Mouse (Mus musculus) urinary bladder, postnatal 4 days (tissue): Measurements from ENCODE around the gene Pigs.
A peak's percentile ranks its signal among the peaks of the same experiment; 100 is the strongest.

Source experiments
- DNase-seq, 2 experiments: peaks; one replicate each; pipeline ENCODE4 v3.0.0; 2021 to 2022; ENCODE audit warnings: low spot score in 2 of 2

Pigs gene

DNA sequence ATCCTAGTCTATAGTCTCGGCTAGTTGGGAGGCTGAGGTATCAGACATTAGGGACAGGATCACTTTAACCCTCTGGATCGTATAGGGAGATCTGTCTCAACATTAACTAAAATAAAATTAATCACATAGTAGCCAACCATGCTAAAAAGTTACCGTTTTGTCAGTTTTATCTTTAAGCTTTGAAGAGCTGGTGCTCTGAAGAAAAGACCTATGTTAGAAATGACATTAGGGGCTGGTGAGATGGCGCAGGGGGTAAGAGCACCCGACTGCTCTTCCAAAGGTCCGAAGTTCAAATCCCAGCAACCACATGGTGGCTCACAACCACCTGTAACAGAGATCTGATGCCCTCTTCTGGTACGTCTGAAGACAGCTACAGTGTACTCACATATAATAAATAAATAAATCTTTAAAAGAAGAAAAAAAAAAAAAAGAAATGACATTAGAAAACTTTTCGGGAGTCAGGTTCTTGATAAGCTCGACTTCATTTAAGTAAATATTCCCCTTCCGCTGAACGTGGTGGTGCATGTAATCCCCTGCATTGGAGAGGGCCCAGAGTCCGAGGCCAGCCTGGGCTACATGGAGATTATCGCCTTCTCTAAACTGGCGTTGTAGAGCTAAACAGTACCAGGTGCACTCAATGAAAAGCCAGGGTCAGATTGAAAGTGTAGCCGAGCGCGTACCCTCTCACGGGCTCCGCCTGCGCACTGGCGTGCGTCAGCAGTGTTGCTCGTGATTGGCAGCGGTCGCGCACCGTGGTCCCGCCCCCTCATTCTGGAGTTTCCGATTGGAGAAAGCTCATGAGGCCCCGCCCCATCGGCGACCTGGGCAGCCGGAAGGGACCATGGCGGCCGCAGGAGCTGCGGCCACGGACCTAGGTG is at the start of gene Pigs:
TSS of gene Pigs (plus strand) at position 782 of the 878 bp plus-strand sequence.
- DNase-seq = peak; percentile 90 to 97

DNA sequence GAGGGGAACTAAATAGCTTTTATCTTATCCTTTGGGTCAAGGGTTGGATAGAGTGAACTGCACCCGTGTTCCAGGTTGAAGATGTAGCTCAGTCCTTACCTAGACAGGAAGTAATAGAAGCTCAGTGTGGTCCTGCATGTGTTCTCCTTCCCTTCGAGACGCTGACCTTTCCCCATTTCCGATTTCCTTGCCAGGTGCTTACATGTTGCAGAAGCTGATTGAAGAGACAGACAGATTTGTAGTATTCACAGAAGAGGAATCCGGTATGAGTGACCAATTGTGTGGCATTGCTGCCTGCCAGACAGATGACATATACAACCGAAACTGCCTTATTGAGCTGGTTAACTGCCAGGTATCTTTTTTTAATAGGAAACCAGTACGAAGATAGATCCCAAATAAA is 49.4 kb upstream of the Pigs start:
- no peak for DNase-seq

DNA sequence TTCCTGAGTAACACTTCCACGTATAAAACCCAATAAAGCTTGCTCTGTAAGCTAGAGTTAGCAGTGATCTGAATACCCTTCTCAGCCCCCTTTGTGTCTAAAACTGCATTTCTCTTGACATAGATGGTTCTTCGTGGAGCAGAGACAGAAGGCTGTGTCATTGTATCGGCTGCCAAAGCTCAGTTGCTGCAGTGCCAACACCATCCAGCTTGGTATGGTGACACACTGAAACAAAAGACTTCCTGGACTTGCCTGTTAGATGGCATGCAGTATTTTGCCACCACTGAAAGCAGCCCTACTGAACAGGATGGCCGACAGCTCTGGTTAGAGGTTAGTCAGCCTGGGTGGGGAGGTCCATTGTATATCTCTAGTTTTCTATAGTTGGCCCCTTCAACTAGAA is 48.6 kb upstream of the Pigs start:
- DNase-seq = no peak

DNA sequence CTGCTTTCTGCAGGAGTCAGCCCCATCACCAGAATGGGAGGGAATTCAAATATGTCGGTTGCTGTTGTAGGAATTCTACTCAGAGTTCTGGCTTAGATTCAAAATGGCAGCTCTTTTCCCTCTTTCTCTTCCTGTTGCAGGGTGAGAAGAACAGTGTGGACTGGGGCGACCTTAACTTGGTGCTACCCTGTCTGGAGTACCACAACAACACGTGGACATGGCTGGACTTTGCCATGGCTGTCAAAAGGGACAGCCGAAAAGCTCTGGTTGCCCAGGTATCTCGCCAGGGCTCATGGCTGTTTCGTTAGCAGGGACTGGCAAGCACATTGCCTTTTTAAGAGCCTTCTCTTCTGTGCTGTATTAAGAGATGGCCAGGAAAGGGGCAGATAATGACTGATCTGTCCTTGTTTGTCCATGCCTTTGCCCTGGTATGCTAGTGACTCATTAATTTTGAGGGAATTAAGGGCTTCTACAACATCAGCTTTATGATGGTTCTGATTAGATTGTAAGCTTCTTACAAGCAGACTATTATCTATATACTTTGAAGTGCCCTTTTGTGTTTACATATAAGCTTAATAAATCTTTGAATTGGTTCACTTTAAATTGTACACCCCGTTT is 39.0 kb upstream of the Pigs start:
- no peak for DNase-seq

DNA sequence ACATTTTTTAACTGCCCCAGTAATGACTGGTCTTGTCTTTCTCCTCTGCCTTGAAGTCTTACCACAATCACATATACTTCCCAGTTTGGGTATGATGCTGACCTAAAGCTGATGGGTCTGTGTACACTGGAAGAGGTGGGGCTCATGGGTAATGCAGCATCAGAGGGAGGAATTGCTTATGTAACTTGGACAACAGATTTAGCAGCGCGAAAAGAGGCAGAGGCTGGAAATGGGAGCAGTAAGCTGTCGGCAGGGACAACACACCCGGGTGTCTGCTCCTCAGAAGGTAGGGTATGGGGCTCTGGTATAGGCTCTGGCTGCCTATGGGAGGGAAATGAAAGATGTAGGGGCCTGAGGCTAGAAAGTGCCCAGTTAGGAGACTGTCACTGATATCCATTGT is 37.6 kb upstream of the Pigs start, which contains the start of gene BC030499:
TSS of gene BC030499 (plus strand) at position 188 of the 400 bp plus-strand sequence.
- DNase-seq = no peak

DNA sequence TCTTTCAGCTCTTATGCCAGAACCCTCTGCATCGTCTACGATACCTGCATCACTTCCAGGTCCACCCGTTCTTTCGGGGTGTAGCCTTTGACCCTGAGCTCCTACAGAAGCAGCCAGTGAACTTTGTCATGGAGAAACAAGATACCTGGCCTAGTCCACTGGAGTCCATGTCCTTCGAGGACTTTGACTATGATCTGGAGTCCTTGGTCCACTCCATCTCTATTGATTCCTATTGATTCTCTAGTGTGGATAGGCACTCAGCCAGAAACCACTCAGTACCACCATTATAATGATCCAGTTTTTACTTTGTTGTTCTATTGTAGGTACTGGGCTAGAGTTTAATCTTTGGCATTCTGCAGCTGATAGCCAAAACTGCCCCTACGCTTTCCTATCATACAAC is 33.6 kb upstream of the Pigs start:
- no peak for DNase-seq

DNA sequence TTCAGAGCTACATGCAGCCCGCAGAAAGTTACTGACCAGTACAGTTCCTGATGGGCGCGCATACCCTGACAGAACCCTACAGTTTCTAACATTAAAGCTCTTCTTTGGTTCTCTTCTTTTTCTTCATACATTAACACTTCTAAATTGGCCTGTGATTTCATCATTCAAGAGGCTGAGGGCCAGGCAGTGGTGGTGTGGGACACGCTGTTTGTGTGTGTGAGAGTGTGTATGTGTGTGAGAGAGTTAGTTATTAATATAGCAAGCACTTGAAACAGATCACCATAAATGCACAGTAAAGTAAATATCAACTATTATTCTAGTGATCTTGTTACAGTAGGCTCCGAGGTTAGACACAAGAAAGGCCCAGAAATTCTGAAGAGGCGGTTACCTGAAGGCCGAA is 27.3 kb upstream of the Pigs start:
- DNase-seq = no peak

DNA sequence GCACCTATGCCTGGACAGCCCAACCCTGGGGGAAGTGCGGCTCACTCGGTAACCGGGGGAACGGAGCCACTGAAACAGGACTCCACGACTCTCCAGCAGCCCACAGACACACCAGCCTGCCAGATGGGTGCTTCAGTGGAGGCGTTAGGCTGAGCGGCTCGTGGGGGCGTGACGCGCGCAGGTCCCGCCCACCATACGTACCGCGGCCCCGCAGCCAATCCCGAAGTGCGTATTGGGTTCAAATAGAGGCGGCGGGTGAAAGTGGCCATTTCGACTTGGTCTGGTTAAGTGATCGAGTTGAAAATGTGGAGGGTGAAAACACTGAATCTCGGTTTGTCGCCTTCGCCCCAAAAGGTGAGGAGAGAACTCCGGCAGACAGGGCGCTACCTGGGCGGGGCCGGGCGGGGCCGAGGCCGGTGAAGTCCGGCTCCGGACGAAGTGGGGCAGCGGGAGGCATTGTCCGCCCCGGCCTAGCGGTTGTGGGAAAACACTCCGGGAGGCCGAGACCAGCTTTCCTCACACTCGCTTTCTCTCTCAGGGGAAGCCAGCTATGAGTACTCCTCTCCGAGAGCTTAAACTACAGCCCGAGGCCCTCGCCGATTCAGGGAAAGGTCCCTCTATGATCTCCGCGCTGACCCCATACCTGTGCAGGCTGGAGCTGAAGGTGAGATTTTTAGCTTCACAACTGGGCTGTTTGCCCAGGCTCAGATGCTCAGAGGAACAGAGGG is 26.7 kb upstream of the Pigs start, which contains the start of gene Spag5:
TSS of gene Spag5 (plus strand) at position 173 of the 728 bp plus-strand sequence.
- DNase-seq = peak; percentile 84 to 87

DNA sequence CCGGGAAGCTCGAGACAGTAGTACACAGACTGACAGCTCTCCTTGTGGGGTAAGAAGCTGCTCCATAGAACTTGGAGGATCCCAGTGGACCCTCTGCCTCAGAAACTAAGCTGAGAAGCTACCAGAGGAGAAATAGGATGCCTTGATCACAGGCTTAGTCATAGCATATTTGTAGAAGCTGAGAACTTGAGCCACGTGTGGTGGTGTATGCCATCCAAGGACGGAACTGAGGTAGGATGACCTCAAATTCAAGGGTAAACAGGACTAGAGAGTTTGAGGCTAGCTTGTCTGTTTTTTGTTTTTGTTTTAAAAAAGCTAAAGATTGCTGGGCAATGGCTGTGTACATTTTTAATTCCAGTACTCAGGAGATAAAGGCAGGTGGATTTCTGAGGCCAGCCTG is 22.9 kb upstream of the Pigs start:
- no peak for DNase-seq

DNA sequence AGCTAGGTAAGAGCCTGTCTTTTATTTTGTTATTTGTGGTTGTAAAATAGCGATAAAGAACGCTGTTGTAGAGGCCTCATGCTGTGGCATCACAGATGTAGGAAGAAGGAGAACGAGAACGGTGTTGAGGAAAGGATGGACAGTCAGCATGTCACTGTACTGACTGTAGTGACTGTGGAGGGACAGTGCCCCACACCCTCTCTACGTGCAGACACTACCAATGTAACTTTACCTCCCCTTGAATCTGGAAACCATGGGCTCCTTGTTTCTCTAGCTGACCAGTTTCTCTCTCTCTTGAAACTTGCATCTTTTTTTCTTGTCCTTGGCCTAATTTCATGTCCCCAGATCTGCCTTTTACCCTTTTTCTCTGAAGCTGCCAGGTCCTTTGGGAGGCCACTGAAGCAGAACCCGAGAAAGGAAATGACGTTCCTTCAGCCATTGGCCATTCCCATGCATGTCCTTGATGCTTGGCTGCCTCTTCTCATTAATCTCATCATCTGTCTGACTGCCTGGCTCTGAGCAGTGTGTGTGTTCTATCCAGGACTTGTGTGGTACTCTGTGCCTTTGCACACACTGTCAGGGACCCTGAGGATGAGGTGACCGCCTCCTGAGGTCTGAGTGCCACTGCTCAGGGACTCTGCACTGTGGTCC is 17.2 kb upstream of the Pigs start:
- no peak for DNase-seq

DNA sequence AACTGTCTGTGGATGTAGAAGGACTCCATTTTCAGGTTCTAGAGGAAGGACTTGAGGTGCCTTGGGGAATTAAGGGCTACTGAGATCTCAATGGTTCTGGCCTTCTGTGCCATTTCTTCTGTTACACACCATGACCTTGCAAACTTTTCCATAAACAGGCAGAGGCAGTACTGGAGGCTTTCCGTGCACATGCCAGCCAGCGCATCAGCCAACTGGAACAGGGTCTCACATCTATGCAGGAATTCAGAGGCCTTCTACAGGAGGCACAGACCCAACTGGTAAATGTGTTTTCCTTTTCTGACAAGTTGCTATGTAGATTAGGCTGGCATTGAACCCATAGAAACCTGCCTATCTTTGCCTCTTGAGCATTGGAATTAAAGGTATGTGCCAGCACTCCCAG is 14.6 kb upstream of the Pigs start:
- no peak for DNase-seq

DNA sequence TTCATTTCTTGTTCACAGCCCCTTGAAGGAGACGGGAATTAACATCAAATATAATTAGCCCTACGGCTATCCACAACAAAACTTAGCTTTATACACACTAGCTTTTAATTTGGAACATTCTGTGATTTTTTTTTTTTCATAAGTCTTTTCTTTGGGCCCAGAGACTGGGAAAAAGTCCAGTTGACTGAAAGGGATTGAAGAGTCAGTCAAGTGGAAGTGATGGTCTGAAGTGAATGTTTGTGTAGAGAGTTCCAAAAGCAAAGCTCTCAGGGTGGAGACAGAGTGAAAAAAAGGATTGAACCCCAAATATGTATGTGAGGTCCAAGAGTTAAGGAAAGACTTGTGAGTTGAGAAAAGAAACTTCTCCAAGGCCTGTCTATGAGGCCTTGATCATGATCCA is 9.8 kb upstream of the Pigs start:
- DNase-seq = no peak

DNA sequence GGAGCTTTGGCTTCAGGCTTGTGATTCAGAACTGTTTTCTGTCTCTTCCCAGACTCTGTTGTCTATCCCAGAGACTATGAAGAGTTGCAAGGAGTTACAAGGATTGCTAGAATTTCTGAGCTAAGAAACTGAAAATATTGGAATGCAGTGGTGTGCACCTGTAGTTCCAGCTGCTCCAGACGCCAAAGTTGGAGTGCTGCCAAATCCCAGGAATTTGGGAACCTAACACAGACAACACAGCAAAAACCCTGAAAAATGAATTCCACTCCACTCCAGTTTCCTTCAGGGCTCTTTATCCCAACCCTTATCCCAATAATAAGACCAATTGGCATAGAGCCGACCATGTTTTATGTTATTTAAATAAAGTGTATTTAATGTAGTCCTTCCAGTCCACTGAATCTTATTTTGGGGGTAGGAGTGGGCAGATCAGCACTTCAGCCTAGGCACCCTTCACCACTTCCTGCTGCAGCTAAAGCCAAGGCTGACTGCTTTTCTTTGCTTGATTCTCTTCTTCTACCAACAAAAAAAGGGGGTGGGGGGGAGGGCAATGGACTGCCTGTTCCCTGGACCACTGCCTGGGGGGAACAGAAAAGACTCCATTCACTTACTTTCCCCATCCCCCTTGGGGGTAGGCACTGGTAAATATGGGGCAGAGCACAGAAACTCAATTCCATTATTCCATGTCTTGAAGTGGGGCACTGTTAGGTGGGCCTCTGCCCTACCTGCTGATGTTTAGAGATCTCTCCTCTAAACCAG is 6.0 kb upstream of the Pigs start:
- no peak for DNase-seq

DNA sequence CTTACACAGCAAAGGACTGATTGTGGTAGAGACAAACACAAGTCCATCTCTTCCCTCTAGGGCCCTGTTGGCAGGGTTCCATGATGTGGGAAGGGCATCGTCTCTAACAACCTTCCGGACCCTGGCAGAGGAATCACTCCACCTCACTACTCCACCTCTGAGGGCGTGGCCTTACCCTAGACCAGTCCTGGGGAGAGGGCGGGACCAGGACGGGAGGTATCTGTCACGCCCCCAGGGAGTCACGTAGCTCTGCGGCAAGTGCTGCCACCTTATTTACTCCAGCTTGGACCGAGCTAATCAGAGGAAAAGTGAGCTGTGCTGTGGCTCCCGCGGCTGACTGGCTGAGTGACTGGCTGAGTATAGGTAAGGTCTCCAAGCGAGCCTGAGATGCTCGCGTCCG is 5.4 kb upstream of the Pigs start, which contains the start of gene Aldoc:
TSS of gene Aldoc (plus strand) at position 109 of the 400 bp plus-strand sequence.
- DNase-seq = peak; percentile 72 to 81

DNA sequence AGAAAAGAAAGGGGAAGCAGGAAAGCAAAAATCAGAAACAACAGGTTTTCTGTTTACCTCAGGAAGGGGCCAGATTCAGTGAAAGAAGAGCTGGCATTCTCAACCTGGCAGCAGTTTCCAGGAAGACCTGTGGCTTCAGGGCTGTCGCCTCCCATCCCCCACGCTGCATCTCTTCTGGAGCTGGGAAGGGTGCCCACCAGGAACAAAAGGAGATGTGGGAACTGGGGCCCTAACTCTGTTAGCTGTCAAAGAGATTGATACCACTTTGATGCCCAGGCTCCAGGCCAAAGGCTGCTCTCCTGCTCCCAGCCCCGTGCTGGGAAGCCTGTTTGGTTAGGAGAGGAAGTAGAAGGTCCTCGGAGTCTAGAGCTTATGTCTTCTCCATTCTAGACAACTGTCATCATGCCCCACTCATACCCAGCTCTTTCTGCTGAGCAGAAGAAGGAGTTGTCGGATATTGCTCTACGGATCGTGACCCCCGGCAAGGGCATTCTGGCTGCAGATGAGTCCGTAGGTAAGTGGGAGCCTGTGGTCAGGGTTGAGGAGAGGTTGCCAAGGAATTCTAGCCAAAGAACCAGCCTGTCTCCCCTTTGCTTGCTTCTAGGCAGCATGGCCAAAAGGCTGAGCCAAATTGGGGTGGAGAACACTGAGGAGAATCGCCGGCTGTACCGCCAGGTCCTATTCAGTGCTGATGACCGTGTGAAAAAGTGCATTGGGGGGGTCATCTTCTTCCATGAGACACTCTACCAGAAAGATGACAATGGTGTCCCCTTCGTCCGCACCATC is 4.0 kb upstream of the Pigs start:
- no peak for DNase-seq

DNA sequence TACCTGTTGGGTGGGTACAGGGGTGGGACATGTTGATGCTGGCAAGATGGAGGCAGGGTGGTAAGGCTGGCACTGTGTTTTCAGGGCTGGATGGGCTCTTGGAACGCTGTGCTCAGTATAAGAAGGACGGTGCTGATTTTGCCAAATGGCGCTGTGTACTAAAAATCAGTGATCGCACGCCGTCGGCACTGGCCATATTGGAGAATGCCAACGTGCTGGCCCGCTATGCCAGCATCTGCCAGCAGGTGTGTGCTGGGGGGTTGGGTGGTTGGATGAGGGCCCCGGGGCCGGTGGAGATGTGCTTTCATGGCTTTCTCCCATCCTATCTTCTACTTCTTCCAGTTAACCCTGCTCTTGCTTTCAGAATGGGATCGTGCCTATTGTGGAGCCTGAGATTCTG is 3.2 kb upstream of the Pigs start:
- DNase-seq = no peak

DNA sequence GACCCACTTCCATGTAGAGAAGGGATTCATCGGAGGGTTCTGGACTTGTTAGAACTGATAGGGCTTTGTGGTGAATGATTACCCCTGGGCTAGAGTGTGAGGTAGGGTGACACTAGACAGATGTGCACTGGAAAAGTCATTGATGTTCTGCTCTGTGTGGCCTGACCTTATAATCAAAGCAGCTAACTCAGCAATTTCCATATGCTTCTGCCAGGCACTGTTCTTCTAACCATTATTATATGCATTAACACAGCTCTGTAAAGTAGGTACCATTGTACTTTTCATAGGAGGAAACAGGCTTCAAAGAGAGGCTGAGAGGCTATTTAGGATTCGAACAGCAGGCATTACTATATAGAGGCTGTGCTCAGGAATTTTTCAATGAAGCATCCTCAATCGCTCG is 1.0 kb upstream of the Pigs start:
- DNase-seq = no peak

DNA sequence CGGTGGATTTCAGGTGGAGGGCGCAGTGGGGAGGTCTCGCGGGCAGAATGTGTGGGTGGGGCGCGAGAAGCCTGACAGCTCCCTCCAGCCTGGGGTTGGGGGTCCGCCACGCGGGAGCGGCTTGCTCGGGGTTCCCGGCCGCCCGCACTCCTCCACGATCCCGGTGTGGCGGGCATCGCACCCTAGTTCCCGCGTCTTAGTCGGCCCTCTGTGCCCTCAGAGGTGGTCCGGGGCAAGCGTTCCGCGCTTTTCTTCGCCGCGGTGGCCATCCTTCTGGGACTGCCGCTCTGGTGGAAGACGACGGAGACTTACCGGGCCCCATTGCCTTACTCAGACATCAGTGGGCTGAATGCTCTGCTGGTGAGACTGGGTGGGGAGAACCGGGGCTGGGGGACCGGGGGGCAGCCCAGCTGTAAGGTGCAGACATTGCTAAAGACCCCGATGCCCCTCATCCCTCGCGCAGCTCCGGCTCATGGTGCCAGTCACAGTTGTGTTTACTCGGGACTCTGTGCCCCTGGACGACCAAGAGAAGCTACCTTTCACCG is 369 bp downstream of the Pigs start:
- no peak for DNase-seq

DNA sequence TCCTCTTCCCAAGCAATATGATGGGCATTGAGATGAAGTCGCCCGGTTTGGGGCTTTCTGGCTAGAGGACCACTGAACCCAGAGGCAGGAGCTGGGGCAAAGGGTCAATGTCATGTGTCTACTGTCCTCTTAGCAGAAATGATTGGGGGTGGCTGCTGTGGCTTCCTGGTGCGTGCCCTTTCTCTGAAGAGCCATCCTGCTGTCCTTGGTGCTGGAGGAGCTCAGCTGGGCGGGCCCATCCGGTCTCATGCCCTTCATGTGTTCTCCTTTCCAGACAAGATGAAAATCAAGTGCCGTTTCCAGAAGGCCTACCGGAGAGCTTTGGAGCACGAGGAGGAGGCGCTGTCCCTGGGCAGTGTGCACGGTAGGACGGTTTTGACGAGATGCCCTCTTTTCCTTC is 4.5 kb downstream of the Pigs start:
- DNase-seq = no peak

DNA sequence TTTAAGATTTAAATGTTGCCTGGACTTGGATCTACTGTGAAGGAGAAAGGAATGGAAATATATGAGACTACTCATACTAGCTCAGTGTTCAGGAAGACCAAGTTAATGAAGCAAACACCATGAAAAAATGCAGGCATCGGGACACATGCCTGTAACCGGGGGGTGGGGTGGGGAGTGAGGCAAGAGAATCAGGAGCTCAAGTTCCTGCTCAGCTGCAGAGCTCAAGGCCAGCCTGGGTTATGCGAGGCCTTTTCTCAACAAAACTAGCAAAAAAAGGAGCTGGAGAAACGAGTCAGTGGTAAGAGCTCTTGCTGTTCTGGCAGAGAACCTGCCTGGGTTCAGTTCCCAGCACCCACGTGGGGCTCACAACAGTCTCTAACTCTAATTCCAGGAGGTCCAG is 5.8 kb downstream of the Pigs start:
- DNase-seq = no peak
